Mouse (Mus musculus): Measurements from ENCODE around the gene Tgm5.
A peak's percentile ranks its signal among the peaks of the same experiment; 100 is the strongest.
"Not testable (repeated sequence)": the region's sequence is repeated elsewhere in the genome, so short reads cannot be mapped to it uniquely, and the experiment has no call there.

Tgm5 gene

DNA sequence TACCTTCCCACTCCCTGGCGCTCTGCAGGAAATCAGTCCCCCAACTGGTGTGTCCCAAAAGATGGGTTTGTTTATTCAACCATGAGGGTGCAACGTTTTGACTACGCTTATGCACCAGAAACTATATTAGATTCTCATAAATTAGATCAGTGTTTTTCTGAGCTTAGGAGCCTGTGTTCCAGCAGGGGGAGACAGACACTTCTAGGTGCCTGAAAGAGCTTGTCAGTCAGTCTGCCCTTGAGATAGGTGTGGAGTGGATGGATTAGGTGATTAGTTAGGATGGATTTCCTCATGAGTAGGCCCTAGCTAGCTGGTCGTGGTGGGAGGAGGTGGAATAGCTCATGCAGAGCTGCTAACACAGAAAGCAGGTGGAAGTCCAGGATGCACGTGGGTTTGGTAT lies 44.5 kb downstream of the Tgm5 start:
- peak in 1 of 2 experiments; percentile 32 for DNase-seq (ENCODE audit: low spot score in 2 of 2)

DNA sequence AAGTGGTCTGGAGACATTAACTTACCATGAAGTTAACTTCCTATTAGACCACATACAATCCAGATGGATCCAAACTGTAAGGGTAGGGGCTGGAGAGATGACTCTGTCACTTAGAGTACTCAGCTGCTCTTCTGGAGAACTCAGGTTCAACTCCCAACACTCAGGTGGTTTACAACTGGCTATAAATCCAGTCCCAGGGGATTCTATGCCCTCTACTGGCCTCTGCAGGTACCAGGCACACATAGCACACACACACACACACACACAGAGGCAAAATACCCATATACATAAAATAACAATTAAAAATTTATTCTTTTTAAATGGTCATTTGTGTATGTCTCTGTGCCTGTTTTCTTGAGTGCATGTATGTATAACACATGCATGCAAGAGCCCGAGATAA lies 46.3 kb downstream of the Tgm5 start:
- DNase-seq (ENCODE audit: low spot score in 2 of 2), result no peak

DNA sequence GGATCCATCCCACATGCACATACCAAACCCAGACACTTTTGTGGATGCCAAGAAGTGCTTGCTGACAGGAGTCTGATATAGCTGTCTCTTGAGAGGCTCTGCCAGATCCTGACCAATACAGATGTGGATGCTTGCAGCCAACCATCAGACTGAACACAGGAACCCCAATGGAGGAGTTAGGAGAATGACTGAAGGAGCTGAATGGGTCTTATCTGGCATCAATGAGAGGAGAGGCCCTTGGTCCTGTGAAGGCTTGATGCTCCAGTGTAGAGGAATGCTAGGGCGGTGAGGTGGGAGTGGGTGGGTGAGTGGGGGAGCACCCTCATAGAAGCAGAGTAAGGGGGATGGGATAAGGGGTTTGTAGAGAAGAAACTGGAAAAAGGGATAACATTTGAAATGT lies 46.8 kb downstream of the Tgm5 start:
- not testable (repeated sequence) for DNase-seq (ENCODE audit: low spot score in 2 of 2)

DNA sequence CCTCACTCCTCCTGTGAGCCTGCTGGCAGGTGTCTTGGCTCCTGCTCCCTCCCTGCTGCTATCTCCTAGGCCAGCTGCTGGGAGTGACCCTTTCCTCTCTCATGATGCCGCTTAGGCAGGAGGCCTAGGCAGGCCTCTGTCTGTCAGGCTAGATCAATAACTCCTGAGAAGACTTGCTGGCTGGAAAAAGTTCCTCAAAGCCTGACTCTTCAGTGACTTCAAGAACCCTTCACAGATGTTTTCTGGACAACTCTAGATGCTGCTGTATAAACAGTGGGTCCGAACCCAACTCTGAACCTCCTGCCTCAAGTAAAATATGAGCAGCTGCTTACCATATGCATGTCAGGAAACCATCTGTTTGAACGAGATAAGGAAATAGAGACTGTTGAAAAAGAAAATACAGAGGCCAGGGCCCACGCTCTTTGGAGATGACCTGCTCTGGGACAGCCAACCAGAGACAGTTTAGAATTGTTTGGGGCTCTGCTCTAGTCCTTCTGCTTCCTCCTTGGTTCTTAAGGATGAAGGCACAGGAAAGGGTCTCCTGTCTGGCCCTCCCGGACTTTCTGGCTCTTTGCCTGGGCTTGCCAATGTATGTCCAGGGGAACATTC lies 48.8 kb downstream of the Tgm5 start, which contains the start of gene Epb42:
Epb42 (minus strand) TSS at position 340 of the 609 bp plus-strand sequence.
- peak; percentile 40 to 58 for DNase-seq (ENCODE audit: low spot score in 2 of 2)

DNA sequence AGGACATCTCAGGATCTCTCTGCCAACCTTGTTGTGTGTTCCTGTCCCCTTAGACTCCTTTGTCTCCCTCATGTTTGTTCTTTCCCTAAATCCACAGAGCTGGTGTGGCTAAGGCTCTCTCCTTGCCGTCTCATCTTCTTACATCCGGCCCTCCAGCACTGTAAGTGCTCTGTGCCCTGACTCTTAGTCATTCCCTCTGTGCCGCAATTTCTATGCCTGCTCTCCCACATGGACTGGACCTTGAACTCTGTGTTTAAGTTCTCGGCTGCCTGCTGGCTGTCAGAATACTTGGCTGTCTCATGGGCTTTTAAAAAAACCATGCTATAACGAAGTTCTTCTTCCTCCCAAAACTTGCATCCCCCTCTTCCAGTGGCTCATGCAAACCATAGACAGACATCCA lies 62.7 kb downstream of the Tgm5 start:
- no peak for DNase-seq (ENCODE audit: low spot score in 2 of 2)

DNA sequence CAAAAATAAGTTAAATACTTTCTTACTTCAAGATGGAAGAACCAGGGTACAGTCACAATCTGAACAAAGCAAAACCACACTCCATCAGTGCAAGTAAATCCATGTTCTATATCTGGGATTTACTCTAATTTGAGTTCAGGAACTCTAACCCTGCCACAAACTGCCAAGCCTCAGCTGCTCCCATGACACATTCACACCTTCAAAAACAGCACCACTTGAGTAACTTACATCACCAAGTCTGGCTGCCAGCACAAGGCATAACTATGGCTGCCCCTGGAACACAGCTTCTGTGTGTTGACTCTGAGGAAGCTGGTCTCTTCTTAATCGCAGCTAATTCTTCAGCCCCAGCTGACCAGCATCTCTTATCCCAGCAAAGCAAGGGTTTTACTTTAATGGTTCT lies 68.5 kb downstream of the Tgm5 start:
- no peak for DNase-seq (ENCODE audit: low spot score in 2 of 2)

DNA sequence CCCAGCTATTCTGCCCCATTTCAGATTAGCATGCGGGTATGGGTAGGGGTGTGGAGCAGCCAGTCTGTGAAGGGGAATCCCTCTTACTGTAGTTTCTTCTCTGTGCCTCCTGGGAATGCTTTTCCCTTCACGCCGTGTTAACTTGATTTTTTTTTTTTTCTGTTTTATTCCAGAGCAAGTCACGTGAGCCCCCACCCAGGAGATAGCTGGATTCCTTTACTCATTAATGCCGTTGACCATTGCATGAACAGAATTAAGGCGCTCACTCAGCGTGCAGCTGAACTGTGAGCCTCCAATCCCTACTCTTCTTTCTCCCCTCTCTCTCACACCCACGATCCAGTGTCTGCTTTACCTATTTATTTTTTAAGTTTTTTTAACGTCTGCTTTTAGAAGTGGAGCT lies 69.4 kb downstream of the Tgm5 start:
- no peak for DNase-seq (ENCODE audit: low spot score in 2 of 2)

DNA sequence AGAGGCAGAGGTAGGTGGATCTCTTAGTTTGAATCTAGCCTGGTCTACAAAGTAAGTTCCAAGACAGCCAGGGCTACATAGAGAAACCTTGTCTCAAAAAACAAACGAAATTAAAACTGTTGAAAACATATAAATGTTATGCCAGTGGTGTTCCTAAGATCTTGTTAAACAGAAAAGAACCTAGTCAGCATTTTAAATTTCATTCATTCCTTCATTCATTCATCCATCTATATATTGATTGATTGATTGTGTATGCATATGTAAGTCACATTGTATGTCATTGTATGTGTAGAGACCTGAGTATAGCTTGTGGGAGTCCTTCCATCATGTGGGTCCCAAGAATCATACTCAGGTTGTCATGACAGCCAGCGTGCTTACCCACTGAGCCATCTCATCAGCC lies 70.1 kb downstream of the Tgm5 start:
- DNase-seq (ENCODE audit: low spot score in 2 of 2), result no peak

DNA sequence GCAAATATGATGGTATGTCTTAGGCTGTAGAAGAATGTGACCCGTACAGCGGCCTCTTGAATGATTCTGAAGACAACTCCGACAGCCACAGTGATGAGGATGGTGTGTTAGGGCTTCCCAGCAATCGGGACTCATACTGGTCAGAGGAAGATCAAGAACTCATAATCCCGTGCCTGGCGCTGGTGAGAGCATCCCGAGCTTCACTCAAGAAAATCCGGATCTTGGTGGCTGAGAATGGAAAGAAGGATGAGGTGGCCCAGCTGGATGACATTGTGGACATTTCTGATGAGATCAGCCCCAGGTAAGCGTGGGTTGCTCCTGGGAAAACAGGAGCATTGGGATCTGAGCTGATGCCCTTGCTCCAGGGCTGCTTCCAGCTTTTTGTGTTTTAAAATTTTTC lies 73.0 kb downstream of the Tgm5 start:
- no peak for DNase-seq (ENCODE audit: low spot score in 2 of 2)

DNA sequence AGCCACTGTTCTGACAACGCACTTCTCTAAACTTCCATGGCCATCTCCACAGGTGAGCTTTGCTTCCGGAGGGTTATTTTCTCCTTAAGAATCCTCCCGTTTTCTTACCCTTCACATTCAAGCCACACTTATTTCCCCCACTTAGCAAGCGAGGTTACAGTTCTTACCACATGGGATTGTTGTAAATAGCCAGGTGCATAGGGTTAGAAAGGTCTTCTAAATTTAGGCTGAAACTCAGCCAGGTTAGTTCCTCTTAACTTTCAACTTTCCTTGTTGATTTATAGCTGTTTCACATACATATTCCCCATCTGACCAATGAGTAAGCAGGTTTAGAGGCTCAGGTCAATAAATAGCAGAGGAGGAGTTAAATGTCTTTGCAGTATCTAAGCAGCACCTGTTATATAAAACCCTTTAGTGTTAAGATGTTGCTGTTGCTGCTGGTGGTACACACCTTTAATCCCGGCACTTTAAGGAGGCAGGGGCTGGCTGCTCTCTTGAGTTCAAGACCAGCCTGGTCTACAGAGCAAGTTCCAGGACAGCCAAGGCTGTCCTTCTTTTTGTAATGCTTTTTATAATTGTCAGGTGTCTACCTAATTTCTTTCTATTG lies 76.5 kb downstream of the Tgm5 start:
- no peak for DNase-seq (ENCODE audit: low spot score in 2 of 2)

DNA sequence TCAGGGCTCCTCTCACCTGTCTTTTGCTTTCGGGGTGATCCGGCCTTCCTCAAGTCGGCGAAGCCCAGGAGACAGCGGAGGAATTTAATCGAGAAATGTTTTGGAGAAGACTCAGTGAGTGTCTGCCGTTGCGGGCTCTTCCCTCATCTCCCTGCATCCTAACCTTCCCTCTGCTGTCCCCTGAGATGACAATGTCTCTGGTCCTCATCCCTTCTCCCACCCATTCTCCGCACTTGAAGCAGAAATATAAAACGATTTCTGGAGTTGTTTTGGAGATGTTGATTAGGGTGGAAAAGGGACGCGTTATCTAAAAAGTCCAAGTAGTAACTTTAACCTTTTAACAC lies 77.0 kb downstream of the Tgm5 start:
- no peak for DNase-seq (ENCODE audit: low spot score in 2 of 2)

DNA sequence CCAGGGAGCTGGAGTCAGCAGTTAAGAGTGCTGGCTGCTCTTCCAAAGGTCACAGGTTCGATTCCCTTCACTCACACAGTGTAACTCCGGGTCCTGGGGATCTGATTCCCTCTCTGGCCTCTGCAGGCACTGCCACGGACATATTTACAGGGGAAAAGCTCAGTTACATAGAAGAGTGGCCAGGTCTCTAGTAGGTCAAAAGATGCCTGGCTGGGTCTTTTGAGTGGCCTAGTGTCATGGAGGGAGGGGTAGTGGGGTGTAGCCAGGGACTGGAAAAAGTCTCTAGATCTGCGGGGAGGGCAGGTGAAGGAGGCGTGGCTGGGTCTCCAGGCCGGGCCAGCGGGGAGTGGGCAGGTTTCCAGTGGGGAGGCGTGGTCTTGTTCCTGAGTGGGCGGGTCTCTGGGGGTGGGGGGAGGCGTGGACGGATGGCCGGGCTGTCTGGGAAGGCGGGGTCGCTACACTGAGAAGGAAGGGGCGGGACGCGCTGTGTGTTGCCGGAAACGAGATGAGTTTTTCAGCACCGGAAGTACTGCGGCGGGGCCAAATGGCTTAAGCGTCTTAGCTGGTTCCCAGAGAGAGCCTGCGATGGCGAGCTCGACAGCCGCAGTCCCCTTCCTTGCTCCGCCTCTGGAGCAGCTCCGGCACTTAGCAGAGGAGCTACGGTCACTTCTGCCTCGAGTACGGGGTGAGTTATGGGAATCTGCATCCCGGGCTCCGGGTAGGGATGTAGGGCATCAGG lies 77.5 kb downstream of the Tgm5 start, which contains the start of gene Ccndbp1:
Ccndbp1 (plus strand) TSS at position 479 of the 739 bp plus-strand sequence.
- DNase-seq (ENCODE audit: low spot score in 2 of 2), result peak; percentile 80 to 86

DNA sequence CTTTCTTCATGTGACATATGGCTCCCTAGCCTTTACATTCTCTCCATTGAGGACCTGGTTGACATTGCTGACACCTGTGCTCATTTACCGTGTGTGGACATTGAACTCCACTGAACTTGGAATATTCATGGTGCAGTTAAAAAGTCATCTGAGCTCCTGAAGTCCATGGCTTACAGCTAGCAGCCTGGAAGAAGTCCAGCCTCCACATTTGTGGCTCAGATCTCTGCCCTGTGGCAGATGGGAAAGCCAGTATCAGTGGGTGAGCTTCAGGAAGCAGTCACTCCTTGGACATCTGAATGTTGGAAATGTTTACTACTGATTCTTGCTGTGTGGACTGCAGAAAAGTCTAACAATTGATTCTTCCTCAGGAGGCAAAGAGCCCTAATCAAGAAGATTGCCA lies 78.7 kb downstream of the Tgm5 start:
- DNase-seq (ENCODE audit: low spot score in 2 of 2), result no peak

DNA sequence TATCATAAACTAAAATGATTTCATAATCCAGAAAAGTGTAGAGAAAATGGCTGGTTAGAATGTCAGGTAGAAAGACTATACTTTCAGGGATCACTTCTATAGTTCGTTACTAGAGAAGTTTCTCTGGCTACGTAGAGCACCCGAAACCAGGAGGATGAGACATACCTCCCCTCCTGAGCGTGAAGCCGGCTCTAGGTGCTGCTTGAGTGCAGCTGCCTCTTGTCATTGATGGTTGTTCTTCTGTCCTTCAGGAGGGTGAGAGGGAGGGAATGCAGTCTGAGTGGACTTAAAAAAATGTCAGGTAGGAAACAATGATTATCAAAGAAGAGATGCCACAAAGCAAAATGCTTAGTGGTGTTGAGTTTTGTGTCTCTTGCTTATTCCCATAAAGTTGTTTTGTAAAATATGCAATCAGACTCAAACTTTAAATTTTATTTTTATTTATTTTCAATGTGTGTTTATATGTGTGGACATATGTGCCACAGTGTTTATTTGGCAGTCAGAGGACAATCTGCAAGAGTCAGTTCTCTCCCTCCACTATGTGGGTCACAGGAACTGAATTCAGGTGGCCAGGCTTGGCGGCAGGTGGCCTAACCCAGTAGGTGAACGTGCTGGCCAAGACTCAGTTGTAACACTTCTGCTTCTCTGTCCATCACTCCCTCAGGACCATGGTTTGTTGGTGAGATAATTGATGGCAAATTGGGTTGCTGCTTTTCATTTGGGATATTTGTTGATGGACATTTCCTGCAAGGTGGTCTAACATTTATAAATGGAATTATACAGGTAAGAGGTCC lies 81.4 kb downstream of the Tgm5 start:
- DNase-seq (ENCODE audit: low spot score in 2 of 2), result no peak

DNA sequence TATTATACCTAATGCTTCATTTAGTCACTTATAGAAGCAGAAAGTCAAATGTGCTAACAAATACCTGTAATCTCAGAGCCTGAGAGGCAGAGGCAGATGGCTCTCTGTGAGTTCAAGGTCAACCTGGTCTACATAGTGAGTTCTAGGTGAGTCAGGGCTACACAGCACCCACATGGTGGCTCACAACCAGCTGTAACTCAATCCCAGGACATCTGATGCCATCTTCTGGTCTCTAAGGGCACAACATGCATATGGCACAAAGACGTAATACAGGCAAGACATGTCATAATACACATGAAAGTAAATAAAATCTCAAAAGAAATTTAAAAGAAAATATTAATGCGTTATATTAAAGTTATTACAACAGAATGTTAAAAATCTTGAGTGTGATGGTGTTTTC lies 82.1 kb downstream of the Tgm5 start:
- no peak for DNase-seq (ENCODE audit: low spot score in 2 of 2)

DNA sequence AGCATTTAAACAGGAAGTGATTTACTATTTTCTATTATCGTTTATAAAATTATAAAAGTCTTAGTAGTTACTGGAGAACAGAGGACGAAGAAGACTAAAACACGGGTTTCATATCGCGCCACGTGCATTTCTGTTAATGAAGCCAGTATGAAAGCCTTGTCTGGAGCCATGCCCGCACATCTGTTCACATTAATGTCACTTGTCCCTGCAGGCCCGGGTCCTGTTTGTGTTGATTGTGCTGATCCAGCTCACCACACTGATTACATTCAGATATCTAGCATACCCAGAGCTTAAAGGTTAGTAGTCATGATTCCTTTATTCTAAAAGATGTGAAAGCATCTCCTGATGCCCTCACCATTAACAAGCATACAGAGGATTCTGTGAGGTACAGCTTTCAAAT lies 86.8 kb downstream of the Tgm5 start:
- DNase-seq (ENCODE audit: low spot score in 2 of 2), result no peak

DNA sequence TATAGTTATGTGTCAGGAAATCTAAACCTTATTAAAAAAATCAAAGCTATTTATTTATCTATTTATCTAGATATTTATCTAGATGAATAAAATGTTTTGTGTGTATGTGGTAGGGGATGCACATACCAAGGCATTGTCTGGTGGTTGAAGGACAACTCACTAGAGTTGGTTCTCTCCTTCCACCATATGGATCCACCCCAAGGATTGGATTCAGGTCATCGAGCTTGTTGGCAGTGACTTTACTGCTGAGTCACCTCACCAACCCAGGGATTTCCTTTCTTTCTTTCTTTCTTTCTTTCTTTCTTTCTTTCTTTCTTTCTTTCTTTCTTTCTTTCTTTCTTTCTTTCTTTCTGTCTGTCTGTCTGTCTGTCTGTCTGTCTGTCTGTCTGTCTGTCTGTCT lies 89.0 kb downstream of the Tgm5 start:
- not testable (repeated sequence) for DNase-seq (ENCODE audit: low spot score in 2 of 2)
